Mouse (Mus musculus) thymus, postnatal 36 days (tissue): Measurements from ENCODE around the gene Best2.

Experiments used
- DNase-seq, 2 experiments: peaks; one replicate each; pipeline ENCODE4 v3.0.0; 2022; ENCODE audit warnings: mixed read lengths in 2 of 2

Best2 gene

DNA sequence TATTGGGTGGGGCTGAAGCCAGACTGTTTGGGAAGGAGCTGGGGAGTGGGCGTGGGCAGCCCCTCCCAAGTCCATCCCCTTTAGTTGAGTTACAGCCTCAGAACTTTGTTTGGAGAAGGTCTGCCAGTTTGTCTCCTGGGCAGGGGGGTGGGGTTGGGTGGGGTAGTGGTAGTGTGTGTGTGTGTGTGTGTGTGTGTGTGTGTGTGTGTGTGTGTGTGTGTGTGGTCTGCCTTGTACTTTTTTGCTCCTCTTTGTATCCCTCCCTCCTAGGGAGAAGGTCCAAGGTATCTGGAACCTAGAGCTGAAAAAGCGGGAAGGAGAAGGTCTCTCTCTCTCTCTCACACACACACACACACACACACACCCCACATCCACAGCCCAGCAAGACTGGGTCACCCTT lies at the start of gene Best2:
Gene Best2, minus strand, starts transcription at position 101 of the 400 bp plus-strand sequence.
- no peak for DNase-seq

DNA sequence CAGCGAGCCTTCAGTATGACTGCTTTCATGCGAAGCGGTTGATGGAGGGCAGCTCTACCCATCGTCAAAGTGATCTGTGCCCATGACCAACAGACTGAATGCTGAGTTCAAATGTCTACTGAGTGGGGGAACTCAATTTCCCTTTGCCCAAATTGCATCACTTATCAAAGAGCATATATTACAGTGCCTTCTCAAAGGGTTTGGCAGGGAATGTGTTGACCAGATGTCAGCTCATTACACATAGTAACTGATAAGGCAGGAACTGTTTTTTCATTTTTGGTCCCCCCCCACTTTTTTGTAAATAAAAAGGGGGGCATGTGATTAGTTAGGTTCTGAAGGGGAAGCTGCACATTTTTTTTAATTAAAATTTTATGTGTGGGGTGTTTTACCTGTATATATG lies 48.3 kb upstream of the Best2 start:
- no peak for DNase-seq

DNA sequence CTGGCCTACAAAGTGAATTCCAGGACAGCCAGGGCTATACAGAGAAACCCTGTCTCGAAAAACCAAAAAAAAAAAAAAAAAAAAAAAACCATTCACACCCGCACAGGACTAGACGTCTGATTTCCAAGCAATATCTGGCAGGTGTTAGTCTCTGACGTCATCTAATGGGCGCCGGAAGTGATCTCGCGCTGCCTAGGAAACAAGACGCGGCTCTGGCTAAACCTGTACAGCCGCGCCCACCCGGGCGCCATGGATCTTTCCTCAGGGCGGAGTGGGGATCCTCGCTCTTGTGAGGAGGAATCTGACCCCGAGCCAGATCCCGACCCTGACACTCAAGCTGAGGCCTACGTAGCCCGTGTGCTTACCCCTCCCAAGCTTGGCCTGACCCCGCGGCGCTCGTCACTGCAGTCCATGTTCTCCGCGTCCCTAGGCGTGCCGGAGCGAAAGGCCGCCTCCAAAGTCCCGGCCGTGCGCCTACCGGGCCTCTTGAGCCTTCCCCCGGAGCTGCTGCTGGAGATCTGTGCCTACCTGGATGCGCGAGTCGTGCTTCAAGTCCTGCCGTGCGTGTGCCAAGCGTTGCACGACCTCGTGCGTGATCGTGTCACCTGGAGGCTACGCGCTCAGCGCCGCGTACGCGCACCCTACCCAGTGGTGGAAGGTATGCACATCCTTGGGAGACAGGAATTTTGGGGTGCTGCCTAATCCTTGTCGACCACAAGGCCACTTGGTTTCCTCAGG lies 45.7 kb upstream of the Best2 start, which contains the start of gene Fbxw9:
Gene Fbxw9, plus strand, starts transcription at position 177 of the 738 bp plus-strand sequence.
- DNase-seq = peak; percentile 78 to 83

DNA sequence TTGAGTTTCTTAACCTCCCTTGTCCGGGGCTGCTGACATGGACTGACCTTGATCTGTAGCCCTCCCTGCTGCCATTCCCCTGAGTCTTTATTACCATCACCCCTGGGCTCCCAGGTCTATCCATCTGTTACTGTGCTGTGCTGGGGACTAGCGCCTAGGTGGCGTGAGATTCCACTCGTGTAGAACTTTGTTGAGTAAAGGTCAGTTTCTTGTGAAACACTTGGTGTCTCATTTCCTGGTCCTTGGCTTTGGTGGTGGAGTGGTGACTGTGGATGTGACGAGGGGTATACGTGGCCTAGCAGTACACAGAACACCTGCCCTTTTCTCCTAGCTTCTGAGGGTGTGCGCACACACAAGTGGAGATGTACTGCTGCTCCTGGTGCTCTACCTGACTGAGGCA lies 43.0 kb upstream of the Best2 start:
- DNase-seq = no peak

DNA sequence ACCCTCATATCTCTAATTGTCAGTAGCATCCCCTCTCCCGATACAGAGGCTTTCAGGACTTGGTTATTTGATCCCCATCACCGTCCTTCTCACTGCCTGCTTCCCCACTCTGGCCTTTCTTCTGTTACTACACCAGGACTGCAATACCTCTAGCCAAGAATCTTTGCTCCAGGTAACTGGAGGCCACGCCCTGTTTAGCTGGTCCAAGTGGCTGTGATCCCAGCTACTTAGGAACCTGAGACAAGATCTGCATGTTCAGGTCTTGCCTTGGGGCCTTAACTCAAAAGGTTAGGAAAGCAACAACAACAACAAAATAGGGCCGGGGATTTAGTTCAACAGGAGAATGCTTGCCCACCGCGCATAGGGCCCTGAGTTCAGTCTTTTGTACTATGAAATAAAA lies 29.3 kb upstream of the Best2 start:
- no peak for DNase-seq

DNA sequence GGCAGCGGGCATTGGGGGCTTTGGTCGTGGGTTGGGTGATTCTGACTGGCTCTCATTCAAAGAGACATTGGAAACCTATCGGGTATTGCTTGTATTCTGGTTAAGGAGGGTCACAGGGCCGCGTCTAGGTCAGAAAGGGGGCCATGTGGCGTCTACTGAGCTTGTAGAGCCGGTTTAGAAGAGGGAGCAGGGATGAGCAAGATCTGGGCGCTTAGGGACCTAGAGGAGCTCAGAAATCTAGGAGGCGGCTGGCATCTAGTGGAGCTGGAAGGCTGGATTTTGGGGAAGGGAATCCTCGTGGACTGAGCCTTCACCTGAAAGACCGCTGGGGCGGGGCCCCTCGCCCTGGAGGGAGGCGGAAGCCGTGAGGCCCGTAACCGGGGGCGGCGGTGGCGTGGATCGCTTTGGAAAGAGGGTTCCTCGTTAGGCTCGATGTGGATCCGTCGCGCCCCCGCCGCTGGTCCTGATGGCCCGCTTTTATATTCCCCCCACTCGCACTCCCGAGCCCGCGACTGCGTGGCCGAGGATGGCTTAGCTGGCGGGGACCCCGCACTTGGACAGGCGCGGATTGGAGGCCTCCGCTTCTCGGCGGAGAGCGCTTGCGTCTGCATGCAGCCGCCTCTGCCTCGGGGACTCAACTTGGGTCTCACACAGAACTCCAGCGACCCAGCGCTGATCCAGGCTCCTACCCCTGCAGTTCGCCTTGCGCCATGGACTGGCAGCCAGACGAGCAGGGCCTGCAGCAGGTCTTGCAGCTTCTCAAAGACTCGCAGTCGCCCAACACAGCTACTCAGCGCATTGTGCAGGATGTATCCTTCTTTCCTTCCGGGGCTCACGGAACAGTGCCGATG lies 23.6 kb upstream of the Best2 start:
- DNase-seq = peak; percentile 74 to 79

DNA sequence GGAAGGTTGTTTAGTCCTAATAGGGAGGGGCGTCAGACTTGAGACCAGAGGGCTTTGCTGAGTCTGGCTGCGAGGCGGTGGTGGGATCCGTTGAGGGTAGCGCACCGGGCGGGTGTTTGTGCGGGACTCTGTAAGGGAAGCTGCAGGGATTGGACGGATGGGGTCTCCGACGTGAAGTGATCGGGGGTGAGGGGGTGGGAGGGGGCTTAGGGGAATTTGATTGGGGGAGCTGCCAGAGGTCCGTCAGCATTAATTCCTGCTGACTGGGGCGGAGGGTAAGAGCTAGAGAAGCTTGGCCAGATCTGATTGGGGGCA lies 23.0 kb upstream of the Best2 start:
- no peak for DNase-seq

DNA sequence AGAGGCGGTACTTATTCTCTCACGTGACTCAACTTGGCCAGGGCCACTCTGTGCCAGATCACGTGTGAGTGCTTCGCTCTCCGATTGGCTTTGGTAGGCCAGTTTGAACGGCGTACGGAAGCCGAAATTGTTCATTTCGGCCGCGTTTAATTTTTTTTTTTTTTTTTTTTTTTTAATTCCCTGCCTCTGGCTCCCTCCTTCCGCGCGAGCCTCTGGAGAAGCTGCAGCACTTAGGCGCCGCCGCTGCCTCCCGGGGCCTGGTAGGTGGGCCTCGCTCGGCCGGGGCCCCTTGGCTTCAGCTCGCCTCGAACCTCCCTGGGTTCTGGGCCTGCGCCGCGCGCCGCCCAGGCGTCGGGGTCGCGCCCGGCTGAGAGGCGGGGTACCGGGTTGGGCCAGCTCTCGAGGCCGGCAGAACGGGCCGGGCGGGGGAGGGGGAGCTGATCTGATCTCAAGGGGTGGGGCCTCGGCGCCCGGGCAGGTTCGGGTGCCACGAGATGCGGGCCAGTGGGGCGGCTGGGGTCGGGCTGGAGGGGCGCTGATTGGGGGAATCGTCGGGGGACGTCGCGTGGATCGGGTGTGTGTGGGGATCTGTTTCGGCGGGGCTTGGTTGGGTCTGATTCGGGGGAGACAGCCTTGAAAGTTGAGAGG lies 22.5 kb upstream of the Best2 start, which contains the start of gene Tnpo2:
Gene Tnpo2, plus strand, starts transcription at position 198 of the 648 bp plus-strand sequence.
- DNase-seq = peak; percentile 77 to 88

DNA sequence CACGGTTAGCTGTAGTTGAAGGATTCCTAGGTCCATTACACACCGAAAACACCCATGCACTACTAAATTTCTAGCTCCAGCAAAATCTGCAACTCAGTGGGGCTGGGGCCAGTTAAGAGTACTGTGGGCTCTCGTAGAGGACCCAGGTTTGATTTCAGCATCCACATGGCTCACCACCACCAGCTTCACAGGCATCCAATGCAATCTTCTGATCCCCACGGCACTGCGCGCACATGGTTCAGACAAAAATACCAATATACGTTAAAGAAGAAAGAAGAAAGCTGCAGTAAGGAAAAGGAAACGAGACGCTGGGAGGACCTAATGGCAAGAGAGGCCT lies 22.0 kb upstream of the Best2 start:
- DNase-seq = no peak

DNA sequence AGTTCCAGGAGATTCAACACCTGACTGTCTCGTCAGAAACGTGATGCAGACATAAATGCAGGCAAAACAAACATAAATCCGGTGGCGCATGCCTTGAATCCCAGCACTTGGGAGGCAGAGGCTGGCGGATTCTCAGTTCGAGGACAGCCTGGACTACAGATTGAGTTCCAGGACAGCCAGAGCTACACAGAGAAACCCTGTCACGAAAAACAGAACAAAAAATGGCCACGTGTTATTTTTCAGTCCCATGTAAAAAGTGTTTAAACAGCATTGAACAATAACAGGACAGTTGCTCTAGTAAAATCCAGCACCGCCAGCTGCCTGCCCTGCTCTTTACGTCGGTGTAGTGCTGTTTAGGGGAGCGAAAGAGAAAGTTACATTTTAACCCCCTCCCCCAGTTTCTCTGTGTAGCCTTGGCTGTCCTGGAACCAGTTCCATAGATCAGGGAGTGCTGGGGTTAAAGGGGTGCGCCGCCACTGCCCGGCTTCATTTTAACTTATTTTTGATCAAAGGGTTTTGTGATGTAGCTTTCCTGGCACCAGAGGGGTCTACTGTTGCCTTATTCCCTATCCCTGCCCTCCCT lies 21.5 kb upstream of the Best2 start:
- DNase-seq = peak in 1 of 2 experiments; percentile 30

DNA sequence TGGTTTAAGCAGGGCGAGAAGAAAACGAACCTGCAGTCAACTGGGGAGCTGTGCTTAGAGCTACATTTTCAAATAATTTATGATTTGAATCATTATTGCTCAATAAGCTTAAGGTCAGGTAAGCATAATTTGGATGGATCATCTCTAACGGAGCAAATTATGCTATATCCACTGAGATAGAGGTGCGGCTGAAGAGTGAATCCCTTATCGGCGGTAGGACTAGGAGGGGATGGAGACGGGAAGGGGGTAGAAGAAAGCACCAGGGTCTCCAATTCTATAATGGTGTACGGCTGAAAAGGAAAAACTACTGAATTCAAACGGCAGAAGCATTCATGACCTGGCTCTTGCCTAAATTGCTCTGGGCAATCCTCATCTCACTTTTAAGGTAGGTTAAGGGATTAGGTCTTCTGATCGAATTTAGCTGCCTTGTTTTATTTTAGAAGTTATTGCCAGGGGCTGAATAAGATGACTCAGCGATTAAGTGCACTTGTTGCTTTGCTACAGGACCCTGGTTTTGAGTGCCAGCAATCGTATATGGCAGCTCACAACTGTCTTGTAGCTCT lies 20.9 kb upstream of the Best2 start:
- no peak for DNase-seq

DNA sequence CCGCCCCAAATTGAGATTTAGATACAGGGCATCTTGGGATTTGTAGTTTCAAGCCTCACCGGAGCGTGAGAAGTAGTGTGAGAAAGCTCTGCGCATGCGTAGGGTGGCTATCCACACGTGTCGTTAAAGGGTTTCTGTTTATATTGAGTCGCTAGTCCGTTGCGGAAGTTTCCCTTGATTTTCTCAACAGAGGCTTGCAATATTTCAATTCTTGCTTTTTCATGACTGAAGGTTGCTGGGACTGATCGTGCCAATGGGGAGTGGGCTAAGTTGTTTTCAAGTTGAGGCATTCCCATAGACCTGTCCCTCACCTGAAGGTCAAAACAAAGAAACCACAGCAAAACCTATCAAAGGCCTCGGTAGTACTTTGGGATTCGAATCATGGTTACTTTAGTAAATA lies 20.4 kb upstream of the Best2 start:
- DNase-seq = peak; percentile 75 to 81

DNA sequence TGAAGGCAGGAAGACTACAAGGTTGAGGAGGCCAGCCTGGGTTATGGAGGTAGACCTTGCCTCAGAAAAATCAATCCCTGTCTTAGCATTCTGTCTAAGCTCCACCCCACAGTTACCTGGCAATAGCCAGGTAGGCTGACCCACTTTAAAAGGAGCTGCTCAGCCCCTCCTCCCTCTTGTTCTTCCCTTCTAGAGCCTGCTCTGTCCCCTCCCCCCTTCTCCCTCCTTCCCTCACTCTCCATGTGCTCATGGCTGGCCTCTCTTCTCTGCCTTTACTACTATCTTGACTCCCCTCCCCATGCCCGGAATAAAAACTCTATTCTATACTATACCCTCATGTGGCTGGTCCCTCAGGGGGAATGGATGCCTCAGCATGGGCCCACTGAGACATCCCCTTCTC lies 19.5 kb upstream of the Best2 start:
- DNase-seq = no peak

DNA sequence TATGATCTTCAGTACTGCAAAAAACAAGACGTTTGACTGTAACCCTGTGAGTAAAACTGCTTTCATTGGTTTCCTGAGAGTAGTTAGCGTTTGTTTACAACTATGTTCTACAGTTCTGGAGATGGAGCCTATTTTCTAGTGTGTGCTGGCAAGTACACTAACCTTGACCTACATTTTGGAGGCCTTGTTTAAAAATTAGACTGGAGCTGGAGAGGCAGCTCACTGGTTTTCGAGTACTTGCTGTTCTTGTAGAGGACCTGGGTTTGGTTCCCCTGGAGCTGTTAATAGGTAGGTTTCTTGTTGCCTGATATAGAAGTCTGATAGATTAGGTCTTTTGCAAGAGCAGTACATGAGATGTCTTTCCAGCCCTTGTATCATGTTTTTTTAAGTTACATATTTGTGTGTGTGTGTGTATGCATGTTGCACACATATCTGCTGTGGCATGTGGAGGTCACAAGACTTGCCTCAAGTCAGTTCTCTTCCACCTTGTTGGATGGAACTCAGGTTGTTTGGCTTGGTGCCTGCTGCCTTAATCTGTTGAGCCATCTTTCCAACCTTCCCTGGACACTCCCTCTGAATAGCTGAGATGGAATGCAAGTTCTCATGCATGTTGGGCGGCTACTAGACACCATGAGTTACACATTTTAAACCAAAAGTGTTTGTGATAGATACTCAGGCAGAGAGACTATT lies 18.4 kb upstream of the Best2 start:
- no peak for DNase-seq

DNA sequence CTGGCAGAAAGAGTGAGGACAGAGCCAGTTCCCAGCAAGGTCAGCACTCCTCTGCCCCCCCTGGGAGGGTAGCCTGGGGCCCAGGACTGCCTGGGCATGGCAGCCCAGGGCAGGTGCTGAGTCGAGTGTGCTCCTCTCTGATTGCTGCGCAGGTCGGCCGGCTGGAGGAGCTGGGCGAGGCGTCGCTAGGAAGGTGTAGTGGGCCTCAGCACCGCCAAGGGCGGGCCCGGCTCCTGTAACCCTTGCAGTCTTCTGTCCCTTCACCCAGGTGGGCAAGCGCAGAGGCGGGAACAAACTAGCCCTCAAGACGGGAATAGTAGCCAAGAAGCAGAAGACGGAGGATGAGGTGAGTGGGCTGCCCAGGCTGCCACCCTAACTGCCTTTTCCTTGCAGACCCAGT lies 14.9 kb upstream of the Best2 start:
- DNase-seq = no peak

DNA sequence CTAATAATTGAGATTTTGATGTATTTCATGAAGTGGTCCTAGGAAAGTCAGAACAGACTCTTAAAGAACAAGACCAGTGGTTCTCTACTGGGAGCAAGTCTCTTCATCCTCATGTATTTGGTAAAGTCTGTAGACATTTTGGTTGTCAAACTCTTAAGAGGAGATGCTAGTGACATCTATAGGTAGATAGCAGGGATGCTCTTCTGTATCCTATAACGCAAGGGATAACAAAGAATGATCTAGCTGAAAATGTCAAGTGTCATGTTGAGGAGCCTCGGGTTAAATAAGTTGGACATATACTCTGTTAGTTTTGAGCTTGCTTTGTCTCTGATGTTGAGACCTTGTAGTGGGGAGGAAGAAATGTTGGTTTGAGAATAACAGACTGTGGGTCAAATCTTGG lies 13.6 kb upstream of the Best2 start:
- no peak for DNase-seq

DNA sequence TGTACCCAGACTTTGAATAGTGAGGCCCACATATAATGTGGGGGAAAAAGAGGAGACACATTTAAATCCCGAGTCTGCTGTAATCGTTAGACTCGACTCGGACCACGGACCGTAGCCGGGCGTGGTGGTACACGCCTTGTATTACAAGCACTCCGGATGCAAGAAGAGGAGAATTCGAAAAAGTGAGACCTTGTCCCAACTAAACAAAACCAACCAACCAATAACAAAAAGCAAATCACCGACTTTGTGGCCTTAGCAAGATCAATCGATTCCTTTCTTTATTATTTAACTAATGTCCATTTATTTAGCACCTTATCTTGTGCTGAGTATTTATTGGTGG lies 13.2 kb upstream of the Best2 start:
- peak in 1 of 2 experiments; percentile 27 for DNase-seq

DNA sequence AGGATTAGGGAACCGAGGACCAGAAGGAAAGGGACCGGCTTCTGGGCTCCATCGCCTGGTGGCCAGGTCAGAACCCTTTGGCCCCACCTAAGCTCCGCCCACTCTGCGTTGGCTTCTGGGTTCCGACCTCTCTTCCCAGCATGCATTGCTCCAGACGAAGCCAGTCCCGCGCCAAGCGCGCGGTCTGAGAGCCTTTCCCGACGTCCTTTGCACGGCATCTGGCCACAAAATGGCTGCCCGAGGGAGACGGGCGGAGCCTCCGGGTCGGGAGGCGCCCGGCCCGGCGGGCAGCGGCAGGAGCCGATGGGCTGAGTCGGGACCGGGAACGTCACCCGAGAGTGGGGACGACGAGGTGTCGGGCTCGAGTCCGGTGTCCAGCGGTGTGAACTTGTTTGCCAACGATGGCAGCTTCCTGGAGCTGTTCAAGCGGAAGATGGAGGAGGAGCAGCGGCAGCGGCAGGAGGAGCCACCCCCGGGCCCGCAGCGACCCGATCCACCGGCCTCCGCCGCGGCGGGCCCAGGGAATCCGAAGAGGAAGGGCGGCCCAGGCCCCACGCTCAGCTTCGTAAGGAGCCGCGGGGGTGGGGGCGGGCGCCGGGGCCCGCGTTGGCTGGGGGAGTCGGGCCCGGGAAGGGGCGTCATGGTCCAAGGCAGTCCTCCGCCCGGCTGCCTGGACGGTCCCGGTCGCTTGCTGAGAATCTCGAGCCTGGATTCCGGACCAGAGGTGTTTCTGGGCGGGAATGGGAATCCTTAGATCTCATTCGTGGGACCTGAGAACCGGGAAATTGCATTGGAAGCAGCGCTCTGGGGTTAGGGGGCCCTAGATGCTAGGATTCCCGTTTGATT lies 12.6 kb upstream of the Best2 start, which contains the start of gene Trir:
Gene Trir, plus strand, starts transcription at position 154 of the 846 bp plus-strand sequence.
- peak; percentile 93 to 94 for DNase-seq

DNA sequence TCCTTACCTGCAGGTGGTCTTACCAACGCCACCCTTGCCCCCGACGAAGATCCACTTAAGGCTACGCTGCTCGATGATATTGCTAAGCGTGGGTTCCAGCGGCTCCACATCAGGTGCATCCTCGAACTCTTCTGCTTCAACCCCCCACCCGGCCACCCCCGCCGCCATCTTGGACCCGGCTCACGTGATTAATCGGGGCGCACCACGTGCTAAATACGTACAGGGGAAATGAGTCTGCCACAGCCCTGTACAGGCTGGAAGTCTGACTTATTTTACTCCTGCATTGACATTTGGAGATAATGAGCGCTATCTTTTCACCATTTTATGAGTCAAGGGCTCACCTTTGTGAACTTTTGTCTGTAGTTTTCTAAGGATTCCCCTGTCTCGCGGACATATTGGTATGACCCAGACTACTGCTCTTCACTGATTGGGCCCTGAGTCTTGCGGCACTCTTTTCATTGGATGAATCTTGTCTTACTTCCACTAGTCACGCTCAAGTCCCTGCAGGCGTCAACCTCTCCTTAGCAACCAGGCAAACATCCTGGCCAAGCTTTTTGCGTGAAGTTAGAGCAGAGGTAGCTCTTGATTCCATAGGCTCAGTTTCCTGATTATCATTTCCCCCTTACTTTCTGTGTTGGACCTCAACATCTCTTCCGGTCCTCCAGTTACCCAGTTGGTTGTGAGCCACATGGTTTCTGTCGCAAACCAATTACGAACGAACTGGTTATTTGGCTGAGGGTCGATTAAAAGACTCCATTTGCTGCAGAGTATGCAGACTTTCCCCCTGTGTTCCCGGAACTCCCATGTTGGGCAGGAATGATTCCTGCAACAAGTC lies 11.0 kb upstream of the Best2 start, which contains the start of gene Asna1:
Gene Asna1, minus strand, starts transcription at position 184 of the 835 bp plus-strand sequence.
- peak; percentile 76 to 78 for DNase-seq

DNA sequence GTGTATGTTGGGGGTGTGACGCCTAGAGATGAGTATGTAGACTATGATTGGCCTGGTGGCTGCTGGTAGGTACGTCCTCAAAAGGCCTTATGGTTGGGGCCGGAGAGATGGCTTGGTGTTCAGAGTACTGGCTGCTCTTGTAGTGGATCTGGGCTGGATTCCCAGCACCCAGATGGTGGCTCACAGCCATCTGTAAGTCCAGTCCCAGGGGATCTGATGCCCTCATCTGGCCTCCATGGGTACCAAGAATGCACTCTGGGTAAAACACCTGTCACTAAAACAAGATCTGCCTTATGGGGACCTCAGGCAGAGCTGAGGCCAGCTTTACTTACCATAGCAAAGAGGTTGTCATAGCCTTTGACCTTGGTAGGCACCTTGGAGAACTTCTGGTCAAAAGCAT lies 9.5 kb upstream of the Best2 start:
- no peak for DNase-seq
